Mouse (Mus musculus): Measurements from ENCODE around the gene Vav2. TPM values are rescaled to one million over a fixed set of nuclear protein-coding genes. Genes with fewer than 3 reads are reported as not detected.

Vav2 gene
- total and polyA plus RNA-seq, 3 experiments: 11.3 to 12.5 (median 11.9) TPM

- Histone ChIP-seq H3K79me2 (replicated peaks; ENCODE audit: control insufficient read depth, insufficient read depth, low read length) (no peaks in the 10 kb centered on the region), H3K9ac (ENCODE audit: low read depth, low read length) (no peak overlapping the region), H3K27ac (no peak overlapping the region), H3K27me3 (ENCODE audit: control insufficient read depth, insufficient read depth, low read length) (no peaks in the 10 kb centered on the region), H3K4me1 (ENCODE audit: control insufficient read depth, insufficient read depth, low read length) (no peaks in the 10 kb centered on the region), H3K4me3 (no peak overlapping the region), H3K36me3 (ENCODE audit: control insufficient read depth, insufficient read depth, low read length) (no peaks in the 10 kb centered on the region)
- no peak for DNase-seq
- 86% methylated on average over 8 of the region's 8 CpGs for WGBS
- TF ChIP-seq CTCF (IDR thresholded peaks at IDR 0.05) (no peak), POLR2A (IDR thresholded peaks at IDR 0.05; ENCODE audit: insufficient read depth, low read depth, low read length) (no peak), EP300 (IDR thresholded peaks at IDR 0.05; ENCODE audit: insufficient read depth, low read depth, low read length) (no peak)
- intact Hi-C loops (cut with DNase I): no loop called here
Measured at GRCm38 (mm10) chr2:27446812-27447211, 20.0 kb upstream of the Vav2 start.

- Histone ChIP-seq H3K27ac (no peak overlapping the region), H3K4me3 (no peak overlapping the region), H3K9ac (ENCODE audit: low read depth, low read length) (no peak overlapping the region), H3K27me3 (ENCODE audit: control insufficient read depth, insufficient read depth, low read length) (no peaks in the 10 kb centered on the region), H3K36me3 (ENCODE audit: control insufficient read depth, insufficient read depth, low read length) (no peaks in the 10 kb centered on the region), H3K4me1 (ENCODE audit: control insufficient read depth, insufficient read depth, low read length) (no peaks in the 10 kb centered on the region), H3K79me2 (replicated peaks; ENCODE audit: control insufficient read depth, insufficient read depth, low read length) (no peaks in the 10 kb centered on the region)
- intact Hi-C loops (cut with DNase I): no loop called here
- no peak for TF ChIP-seq EP300 (IDR thresholded peaks at IDR 0.05; ENCODE audit: insufficient read depth, low read depth, low read length)
- no peak for TF ChIP-seq CTCF (IDR thresholded peaks at IDR 0.05)
- no peak for TF ChIP-seq POLR2A (IDR thresholded peaks at IDR 0.05; ENCODE audit: insufficient read depth, low read depth, low read length)
- no peak for DNase-seq
- 89% methylated on average over 3 of the region's 3 CpGs for WGBS
Measured at GRCm38 (mm10) chr2:27445910-27446309, 19.1 kb upstream of the Vav2 start.

GRCm38 (mm10) chr2:27443450-27443708 is 16.5 kb upstream of the Vav2 start:
- intact Hi-C loops (cut with DNase I): no loop called here
- Histone ChIP-seq H3K27me3 (ENCODE audit: control insufficient read depth, insufficient read depth, low read length) (no peaks in the 10 kb centered on the region), H3K36me3 (ENCODE audit: control insufficient read depth, insufficient read depth, low read length) (no peaks in the 10 kb centered on the region), H3K9ac (ENCODE audit: low read depth, low read length) (no peak overlapping the region), H3K4me1 (ENCODE audit: control insufficient read depth, insufficient read depth, low read length) (no peaks in the 10 kb centered on the region), H3K27ac (no peak overlapping the region), H3K79me2 (replicated peaks; ENCODE audit: control insufficient read depth, insufficient read depth, low read length) (no peaks in the 10 kb centered on the region), H3K4me3 (no peak overlapping the region)
- TF ChIP-seq EP300 (IDR thresholded peaks at IDR 0.05; ENCODE audit: insufficient read depth, low read depth, low read length): no peak
- TF ChIP-seq CTCF (IDR thresholded peaks at IDR 0.05): no peak
- no peak for TF ChIP-seq POLR2A (IDR thresholded peaks at IDR 0.05; ENCODE audit: insufficient read depth, low read depth, low read length)
- DNase-seq: no peak
- WGBS: 70% methylated on average over 5 of the region's 5 CpGs

- 34% methylated on average over 20 of the region's 20 CpGs for WGBS
- intact Hi-C loops (cut with DNase I): no loop called here
- H3K36me3 ChIP-seq (ENCODE audit: control insufficient read depth, insufficient read depth, low read length): no peaks in the 10 kb centered on the region
- H3K9ac ChIP-seq (ENCODE audit: low read depth, low read length): peak overlapping the region; percentile 57
- H3K4me1 ChIP-seq (ENCODE audit: control insufficient read depth, insufficient read depth, low read length): no peaks in the 10 kb centered on the region
- DNase-seq: no peak
- no peaks in the 10 kb centered on the region for H3K27me3 ChIP-seq (ENCODE audit: control insufficient read depth, insufficient read depth, low read length)
- H3K27ac ChIP-seq: peak overlapping the region; percentile 56
- H3K4me3 ChIP-seq: peak overlapping the region; percentile 78
- no peaks in the 10 kb centered on the region for H3K79me2 ChIP-seq (replicated peaks; ENCODE audit: control insufficient read depth, insufficient read depth, low read length)
- TF ChIP-seq POLR2A (IDR thresholded peaks at IDR 0.05; ENCODE audit: insufficient read depth, low read depth, low read length) (no peak), EP300 (IDR thresholded peaks at IDR 0.05; ENCODE audit: insufficient read depth, low read depth, low read length) (no peak), CTCF (IDR thresholded peaks at IDR 0.05) (no peak)
Measured at GRCm38 (mm10) chr2:27442708-27443449, 16.0 kb upstream of the Vav2 start.

GRCm38 (mm10) chr2:27441767-27442707 is 15.2 kb upstream of the Vav2 start, which contains the start of gene Brd3os:
Gene Brd3os (plus strand): TSS chr2:27442324.
- no peaks in the 10 kb centered on the region for H3K4me1 ChIP-seq (ENCODE audit: control insufficient read depth, insufficient read depth, low read length)
- peak; percentile 92 to 93 for DNase-seq
- no peaks in the 10 kb centered on the region for H3K36me3 ChIP-seq (ENCODE audit: control insufficient read depth, insufficient read depth, low read length)
- peak within 1 kb of the TSS; percentile 78 for H3K4me3 ChIP-seq
- H3K27ac ChIP-seq: peak within 1 kb of the TSS; percentile 56
- 0 out of 2 replicates have a peak, but pooled peaks have one; percentile 38 for TF ChIP-seq EP300 (IDR thresholded peaks at IDR 0.05; ENCODE audit: insufficient read depth, low read depth, low read length)
- 0 out of 2 replicates have a peak, but pooled peaks have one; percentile 4 for TF ChIP-seq CTCF (IDR thresholded peaks at IDR 0.05)
- TF ChIP-seq POLR2A (IDR thresholded peaks at IDR 0.05; ENCODE audit: insufficient read depth, low read depth, low read length): no peak
- no peaks in the 10 kb centered on the region for H3K79me2 ChIP-seq (replicated peaks; ENCODE audit: control insufficient read depth, insufficient read depth, low read length)
- peak within 1 kb of the TSS; percentile 57 for H3K9ac ChIP-seq (ENCODE audit: low read depth, low read length)
- WGBS: 2% methylated on average over 36 of the region's 36 CpGs
- intact Hi-C loops (cut with DNase I): no loop called here
- no peaks in the 10 kb centered on the region for H3K27me3 ChIP-seq (ENCODE audit: control insufficient read depth, insufficient read depth, low read length)
